Mouse (Mus musculus) thymus, postnatal 14 days (tissue): ENCODE data around the gene 5031410I06Rik.
"Not testable (repeated sequence)": the region's sequence is repeated elsewhere in the genome, so short reads cannot be mapped to it uniquely, and the experiment has no call there.

Source experiments
- DNase-seq: peaks from one replicate; pipeline ENCODE4 v3.0.0; 2021

Gene 5031410I06Rik

DNA sequence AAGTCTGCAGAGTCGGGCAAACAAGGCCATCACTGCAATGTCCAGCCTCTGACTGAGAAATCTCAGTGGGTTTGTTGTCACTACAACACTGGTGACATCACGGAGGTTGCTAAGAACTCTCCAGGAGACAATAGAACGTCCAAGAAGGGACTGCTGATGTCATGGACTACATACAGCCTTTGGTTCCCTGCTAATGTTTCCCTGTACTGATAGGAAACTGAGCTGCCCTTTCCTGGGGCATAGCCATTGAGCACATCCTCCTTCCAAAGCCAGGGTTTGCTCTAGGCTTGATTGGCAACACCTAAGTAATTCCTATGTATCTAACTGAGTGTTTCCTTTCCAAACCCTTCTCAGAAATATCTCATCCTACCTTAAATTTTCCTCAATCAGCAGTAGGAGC, at the start of gene 5031410I06Rik:
Gene 5031410I06Rik (minus strand): TSS at position 101 of the 400 bp plus-strand sequence.
- DNase-seq, result not testable (repeated sequence)

DNA sequence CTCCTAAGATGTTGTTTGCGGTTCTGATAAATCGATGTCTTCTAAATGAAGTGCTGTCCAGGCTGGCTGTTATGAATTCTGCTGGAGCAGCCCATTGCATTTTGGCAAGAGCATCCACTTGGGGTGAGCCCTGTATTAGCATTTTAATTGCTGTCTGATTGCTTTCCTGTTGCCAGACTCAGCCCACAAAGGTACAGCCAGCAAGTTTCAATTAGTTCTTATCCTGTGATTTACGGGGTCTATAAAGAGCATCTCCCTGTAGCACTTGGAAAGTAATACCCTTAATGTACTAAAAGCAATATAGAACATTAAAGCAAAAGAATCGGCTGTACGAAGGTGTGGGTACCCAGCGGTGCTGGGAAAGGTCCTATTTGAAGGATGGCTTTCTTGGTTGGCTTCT, 37.7 kb upstream of the 5031410I06Rik start:
- no peak for DNase-seq

DNA sequence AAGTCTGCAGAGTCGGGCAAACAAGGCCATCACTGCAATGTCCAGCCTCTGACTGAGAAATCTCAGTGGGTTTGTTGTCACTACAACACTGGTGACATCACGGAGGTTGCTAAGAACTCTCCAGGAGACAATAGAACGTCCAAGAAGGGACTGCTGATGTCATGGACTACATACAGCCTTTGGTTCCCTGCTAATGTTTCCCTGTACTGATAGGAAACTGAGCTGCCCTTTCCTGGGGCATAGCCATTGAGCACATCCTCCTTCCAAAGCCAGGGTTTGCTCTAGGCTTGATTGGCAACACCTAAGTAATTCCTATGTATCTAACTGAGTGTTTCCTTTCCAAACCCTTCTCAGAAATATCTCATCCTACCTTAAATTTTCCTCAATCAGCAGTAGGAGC, 16.2 kb upstream of the 5031410I06Rik start, which contains the start of gene Gm10220:
Gene Gm10220 (minus strand): TSS at position 101 of the 400 bp plus-strand sequence.
- DNase-seq, result not testable (repeated sequence)

DNA sequence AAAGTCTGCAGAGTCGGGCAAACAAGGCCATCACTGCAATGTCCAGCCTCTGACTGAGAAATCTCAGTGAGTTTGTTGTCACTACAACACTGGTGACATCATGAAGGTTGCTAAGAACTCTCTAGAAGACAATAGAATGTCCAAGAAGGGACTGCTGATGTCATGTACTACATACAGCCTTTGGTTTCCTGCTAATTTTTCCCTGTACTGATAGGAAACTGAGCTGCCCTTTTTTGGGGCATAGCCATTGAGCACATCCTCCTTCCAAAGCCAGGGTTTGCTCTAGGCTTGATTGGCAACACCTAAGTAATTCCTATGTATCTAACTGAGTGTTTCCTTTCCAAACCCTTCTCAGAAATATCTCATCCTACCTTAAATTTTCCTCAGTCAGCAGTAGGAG, 16.0 kb downstream of the 5031410I06Rik start, which contains the start of gene Gm10471:
Gene Gm10471 (minus strand): TSS at position 101 of the 400 bp plus-strand sequence.
- DNase-seq, result not testable (repeated sequence)

DNA sequence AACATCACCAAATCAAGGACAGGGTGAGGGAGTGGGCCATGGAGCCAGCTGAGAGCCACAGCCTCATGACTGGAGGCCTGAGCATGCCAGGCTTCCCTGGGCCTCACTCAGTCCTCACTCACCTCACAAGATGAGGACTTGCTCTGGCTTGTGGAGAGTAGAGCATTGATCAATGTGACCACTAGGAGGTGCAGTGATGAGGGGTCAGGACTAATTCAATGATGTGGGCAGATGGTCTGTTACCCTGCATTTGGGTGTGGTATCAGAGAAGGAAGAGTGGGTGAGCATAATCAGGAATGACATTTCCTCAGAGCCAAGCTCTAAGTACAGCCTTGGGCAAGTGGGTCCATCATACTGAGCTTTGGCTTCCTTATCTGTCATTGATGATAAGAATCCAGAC, 26.1 kb downstream of the 5031410I06Rik start:
- not testable (repeated sequence) for DNase-seq

DNA sequence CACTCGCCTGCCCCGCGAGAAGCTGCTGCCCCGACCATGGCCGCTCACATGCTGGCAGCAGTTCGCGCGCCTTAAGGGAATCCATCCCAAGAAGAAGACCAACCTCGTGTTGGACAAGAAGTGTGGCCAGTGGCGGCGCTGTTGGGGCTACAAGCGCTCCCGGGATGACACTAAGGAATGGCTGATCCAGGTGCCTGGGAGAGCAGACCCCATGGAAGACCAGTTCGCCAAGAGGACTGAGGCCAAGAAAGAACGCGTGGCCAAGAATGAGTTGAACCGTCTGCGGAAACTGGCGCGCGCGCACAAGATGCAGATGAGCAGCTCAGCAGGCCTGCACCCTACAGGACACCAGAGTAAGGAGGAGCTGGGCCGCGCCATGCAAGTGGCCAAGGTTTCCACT, 34.4 kb downstream of the 5031410I06Rik start:
- DNase-seq, result no peak

DNA sequence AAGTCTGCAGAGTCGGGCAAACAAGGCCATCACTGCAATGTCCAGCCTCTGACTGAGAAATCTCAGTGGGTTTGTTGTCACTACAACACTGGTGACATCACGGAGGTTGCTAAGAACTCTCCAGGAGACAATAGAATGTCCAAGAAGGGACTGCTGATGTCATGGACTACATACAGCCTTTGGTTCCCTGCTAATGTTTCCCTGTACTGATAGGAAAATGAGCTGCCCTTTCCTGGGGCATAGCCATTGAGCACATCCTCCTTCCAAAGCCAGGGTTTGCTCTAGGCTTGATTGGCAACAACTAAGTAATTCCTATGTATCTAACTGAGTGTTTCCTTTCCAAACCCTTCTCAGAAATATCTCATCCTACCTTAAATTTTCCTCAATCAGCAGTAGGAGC, 46.7 kb downstream of the 5031410I06Rik start, which contains the start of gene Gm7347:
Gene Gm7347 (minus strand): TSS at position 101 of the 400 bp plus-strand sequence.
- DNase-seq, result not testable (repeated sequence)
